27 mouse cellular contexts compared by ENCODE assay signal in the genomic region with DNA sequence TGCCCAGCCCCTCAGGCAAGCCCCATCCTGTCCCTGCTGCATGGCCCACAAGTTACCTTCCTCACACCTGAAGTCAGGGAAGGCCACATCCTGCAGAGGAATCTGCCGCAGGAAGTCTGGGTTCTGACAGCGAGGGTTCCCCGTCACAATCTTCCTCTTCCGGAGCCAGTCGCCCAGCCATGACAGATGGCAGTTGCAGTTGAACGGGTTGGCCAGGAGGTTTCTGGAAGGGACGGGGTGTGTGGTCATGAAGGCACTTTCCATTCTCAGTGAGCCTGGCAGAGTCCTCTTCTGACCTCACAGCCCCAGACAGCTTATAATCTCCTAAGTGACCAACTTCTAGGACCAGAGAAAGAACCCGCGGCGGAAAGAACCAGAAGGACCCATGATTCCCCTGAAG. TPM values are rescaled to one million over a fixed set of nuclear protein-coding genes. Genes with fewer than 3 reads are reported as not detected.
A peak's percentile ranks its signal among the peaks of the same experiment; 100 is the strongest.
DNase-seq lines count a peak whose midpoint lies in the region; ATAC-seq lines count a peak whose summit lies in the region.
"Had no signal": no experiment of that assay in that cellular context is flagged by ENCODE, and none has a peak within 500 bp of the region (broad histone marks: within the 10 kb centered on the region; RNA-seq: fewer than 3 reads in every experiment).

No protein-coding gene starts in this region.

- no peak for DNase-seq in hindbrain, embryonic 11.5 days (ENCODE audit: low spot score)
- DNase-seq in urinary bladder, postnatal 14 days (ENCODE audit: low spot score) = peak; percentile 8
- no peak for DNase-seq in urinary bladder, postnatal 4 days (ENCODE audit: low spot score in 2 of 2)
- peak; percentile 34 for DNase-seq in thymus, postnatal 4 days
- no peak for DNase-seq in liver, embryonic 11.5 days (ENCODE audit: low spot score)
- no peak for DNase-seq in adrenal gland, postnatal 10 days
- DNase-seq: cerebellum, adult 11-12 months; heart, postnatal 10 days; kidney, adult 11 months; kidney, postnatal 36 days; lung, embryonic 14.5 days; lung, postnatal 36 days; right cerebral cortex, adult 18-20 months; right cerebral cortex, postnatal 4 days had no signal

- no peak overlapping the region for H3K27ac ChIP-seq in hindbrain, embryonic 13.5 days
- no peak overlapping the region for H3K27ac ChIP-seq in hindbrain, embryonic 11.5 days (ENCODE audit: low read depth, low read length)
- no peak overlapping the region for H3K27ac ChIP-seq in liver, embryonic 11.5 days (ENCODE audit: low read depth, low read length)
- H3K27ac ChIP-seq: embryonic facial prominence, embryonic 12.5 days; forebrain, embryonic 12.5 days; hindbrain, embryonic 12.5 days; kidney, embryonic 15.5 days; liver, embryonic 14.5 days; midbrain, embryonic 10.5 days; stomach, embryonic 15.5 days had no signal

- peaks cover 7% of the 10 kb centered on the region; the same call in 1 of the 2 replicates for H3K27me3 ChIP-seq in hindbrain, embryonic 13.5 days
- no peaks in the 10 kb centered on the region for H3K27me3 ChIP-seq in hindbrain, embryonic 11.5 days (ENCODE audit: control insufficient read depth, insufficient read depth, low read length)
- H3K27me3 ChIP-seq in liver, embryonic 11.5 days (replicated peaks; ENCODE audit: control insufficient read depth, insufficient read depth, low read length) = no peaks in the 10 kb centered on the region
- H3K27me3 ChIP-seq: kidney, embryonic 15.5 days; stomach, embryonic 15.5 days had no signal

- H3K9ac ChIP-seq in hindbrain, embryonic 13.5 days = 0 out of 2 replicates have a peak overlapping the region, but pooled peaks have one; percentile 5
- H3K9ac ChIP-seq in hindbrain, embryonic 11.5 days (ENCODE audit: low read depth, low read length) = no peak overlapping the region
- no peak overlapping the region for H3K9ac ChIP-seq in liver, embryonic 11.5 days (ENCODE audit: low read depth, low read length)
- H3K9ac ChIP-seq: embryonic facial prominence, embryonic 12.5 days; forebrain, embryonic 12.5 days; heart, embryonic 12.5 days; hindbrain, embryonic 12.5 days; kidney, embryonic 15.5 days; liver, embryonic 14.5 days; lung, embryonic 14.5 days; stomach, embryonic 15.5 days had no signal

- no peak overlapping the region for H3K4me3 ChIP-seq in hindbrain, embryonic 13.5 days
- H3K4me3 ChIP-seq in hindbrain, embryonic 11.5 days (ENCODE audit: low read depth, low read length) = no peak overlapping the region
- no peak overlapping the region for H3K4me3 ChIP-seq in liver, embryonic 11.5 days (ENCODE audit: low read depth, low read length)
- H3K4me3 ChIP-seq: embryonic facial prominence, embryonic 12.5 days; forebrain, embryonic 12.5 days; heart, embryonic 12.5 days; hindbrain, embryonic 12.5 days; kidney, embryonic 15.5 days; midbrain, embryonic 10.5 days; myocyte; stomach, embryonic 15.5 days had no signal

- peaks cover 41% of the 10 kb centered on the region for H3K36me3 ChIP-seq in hindbrain, embryonic 13.5 days
- H3K36me3 ChIP-seq in hindbrain, embryonic 11.5 days (ENCODE audit: control insufficient read depth, insufficient read depth, low read length) = no peaks in the 10 kb centered on the region
- no peaks in the 10 kb centered on the region for H3K36me3 ChIP-seq in liver, embryonic 11.5 days (ENCODE audit: control insufficient read depth, insufficient read depth, low read length)
- H3K36me3 ChIP-seq: embryonic facial prominence, embryonic 12.5 days; heart, embryonic 12.5 days; kidney, embryonic 15.5 days; stomach, embryonic 15.5 days had no signal

- peaks cover 5% of the 10 kb centered on the region; the same call in 1 of the 2 replicates for H3K4me1 ChIP-seq in hindbrain, embryonic 13.5 days (replicated peaks)
- no peaks in the 10 kb centered on the region for H3K4me1 ChIP-seq in hindbrain, embryonic 11.5 days (replicated peaks; ENCODE audit: control insufficient read depth, insufficient read depth, low read length)
- no peaks in the 10 kb centered on the region for H3K4me1 ChIP-seq in liver, embryonic 11.5 days (replicated peaks; ENCODE audit: control insufficient read depth, insufficient read depth, low read length)
- H3K4me1 ChIP-seq: embryonic facial prominence, embryonic 12.5 days; forebrain, embryonic 12.5 days; hindbrain, embryonic 12.5 days; stomach, embryonic 15.5 days had no signal

- 88% methylated on average over 10 of the region's 10 CpGs for WGBS in hindbrain, embryonic 13.5 days
- WGBS in hindbrain, embryonic 11.5 days = 91% methylated on average over 10 of the region's 10 CpGs
- 65% methylated on average over 10 of the region's 10 CpGs for WGBS in liver, embryonic 11.5 days

- ATAC-seq in hindbrain, embryonic 13.5 days (ENCODE audit: low FRiP score) = no peak
- ATAC-seq in hindbrain, embryonic 11.5 days (ENCODE audit: low FRiP score) = no peak
- ATAC-seq in megakaryocyte progenitor cell, adult 5-6 weeks (replicated peaks; ENCODE audit: poor library complexity) = peak; percentile 44
- no peak for ATAC-seq in liver, embryonic 11.5 days (replicated peaks; ENCODE audit: low FRiP score)
- ATAC-seq: midbrain, embryonic 16.5 days; Patski had no signal

- no peaks in the 10 kb centered on the region for H3K9me3 ChIP-seq in hindbrain, embryonic 13.5 days
- no peaks in the 10 kb centered on the region for H3K9me3 ChIP-seq in hindbrain, embryonic 11.5 days (ENCODE audit: control insufficient read depth, low read length)
- H3K9me3 ChIP-seq in liver, embryonic 11.5 days (ENCODE audit: control insufficient read depth, low read length) = no peaks in the 10 kb centered on the region
- H3K9me3 ChIP-seq: embryonic facial prominence, embryonic 12.5 days; forebrain, embryonic 12.5 days; heart, embryonic 12.5 days; hindbrain, embryonic 12.5 days; kidney, embryonic 15.5 days; midbrain, embryonic 10.5 days; stomach, embryonic 15.5 days had no signal

- no peak overlapping the region for H3K4me2 ChIP-seq in hindbrain, embryonic 13.5 days
- no peak overlapping the region for H3K4me2 ChIP-seq in hindbrain, embryonic 11.5 days (replicated peaks; ENCODE audit: low read depth, low read length)
- no peak overlapping the region for H3K4me2 ChIP-seq in liver, embryonic 11.5 days
- H3K4me2 ChIP-seq: embryonic facial prominence, embryonic 12.5 days; forebrain, embryonic 12.5 days; heart, embryonic 12.5 days; hindbrain, embryonic 12.5 days; kidney, embryonic 15.5 days; lung, embryonic 14.5 days; stomach, embryonic 15.5 days had no signal

RNA-seq across cellular contexts. Expression of gene Gm340, which starts 51.9 kb away (rescaled TPM):
- polyA plus RNA-seq in hindbrain, embryonic 13.5 days (2015; fragmentation: Nextera tagmentation; extraction: Ambion mirVana) = 2.7 and 3.3 TPM in 2 replicates
- polyA plus RNA-seq in hindbrain, embryonic 11.5 days (2014; fragmentation: Nextera tagmentation; extraction: Ambion mirVana) = 4.2 and 7.3 TPM in 2 replicates
- total RNA-seq in megakaryocyte progenitor cell, adult 5-6 weeks (2015) = 10.0 and 12.1 TPM in 2 replicates
- 7.8 and 9.3 TPM in 2 replicates for total RNA-seq in megakaryocyte progenitor cell, adult 5-6 weeks (2017)
- 3.4 and 4.1 TPM in 2 replicates for polyA plus RNA-seq in liver, embryonic 11.5 days (2014; fragmentation: Nextera tagmentation; extraction: Ambion mirVana)
- total RNA-seq in adrenal gland, postnatal 10 days (2021) = 10 to 100 TPM; 10.1 to 13.0 TPM

Comparison
In these comparisons a context has a peak if more than half of its experiments do, and no peak if none do; other contexts are left out.
1. DNase-seq: peak in urinary bladder, postnatal 14 days (single experiment) and thymus, postnatal 4 days (single experiment); none in hindbrain, embryonic 11.5 days (single experiment), urinary bladder, postnatal 4 days (0 of 2), liver, embryonic 11.5 days (single experiment) and adrenal gland, postnatal 10 days (single experiment).